Mouse (Mus musculus) adrenal gland, postnatal 25 days (tissue): Measurements from ENCODE around the gene Klf7. TPM values are rescaled to one million over a fixed set of nuclear protein-coding genes. Genes with fewer than 3 reads are reported as not detected.

Source experiments
- microRNA-seq, 2 experiments: library from miRNA; unstranded; fragments of <30 nt; microRNA quantifications; one replicate each; pipeline ENCODE4 v1.2.0; 2021
- total RNA-seq: library from RNA; stranded (reverse); gene quantifications from 2 replicates; pipeline ENCODE4 v1.2.3, GENCODE M21; 2021

The Klf7 gene
- total RNA-seq, 1 experiment from 2014 or later, result 23.3 TPM

Small RNAs within 50 kb of the gene (microRNA-seq; reads per million reads assigned to microRNA genes)
- gene Mir6899, result 0.34 to 0.71 reads per million in 2 experiments
